Mouse (Mus musculus) lung, postnatal 0 days (tissue): ENCODE data around the gene Snx3.
A peak's percentile ranks its signal among the peaks of the same experiment; 100 is the strongest.

Experiments
- CTCF ChIP-seq: IDR thresholded peaks from 2 replicates; pipeline ENCODE4 v1.5.1; 2016; ENCODE audit warnings: antibody characterized with exemption, mild to moderate bottlenecking
- EP300 ChIP-seq: IDR thresholded peaks from 2 replicates; pipeline ENCODE4 v1.6.1; 2016; ENCODE audit warnings: antibody characterized with exemption, mild to moderate bottlenecking, control low read depth

DNA sequence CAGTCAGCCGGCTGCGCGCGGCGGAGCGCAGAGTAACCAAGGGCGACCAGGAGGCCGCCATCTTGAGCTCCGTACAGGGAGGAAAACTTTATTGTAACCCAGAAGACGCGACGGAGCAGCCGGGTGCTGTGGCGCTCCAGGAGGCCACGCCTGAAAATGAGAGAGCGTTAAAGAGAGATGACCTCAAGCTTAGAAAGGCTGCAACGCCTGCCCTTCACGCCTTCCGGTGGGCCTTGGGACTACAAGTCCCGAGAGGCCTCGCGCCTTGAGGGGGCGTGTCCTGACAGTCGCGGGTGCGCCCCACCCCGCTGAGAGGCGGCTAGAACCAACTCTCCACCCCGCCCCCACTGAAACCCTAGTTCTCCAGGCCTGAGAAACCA is 23.5 kb upstream of the Snx3 start, which contains the start of gene Afg1l:
- TF ChIP-seq CTCF (peak; percentile 52), EP300 (peak; percentile 61; the same call in 1 of the 2 replicates)
